Mouse (Mus musculus) cerebellum, adult 11 months (tissue): Measurements from ENCODE around the gene Ncoa5.

Source experiments
- DNase-seq: peaks from one replicate; pipeline ENCODE4 v3.0.0; 2022

Ncoa5 gene

DNA sequence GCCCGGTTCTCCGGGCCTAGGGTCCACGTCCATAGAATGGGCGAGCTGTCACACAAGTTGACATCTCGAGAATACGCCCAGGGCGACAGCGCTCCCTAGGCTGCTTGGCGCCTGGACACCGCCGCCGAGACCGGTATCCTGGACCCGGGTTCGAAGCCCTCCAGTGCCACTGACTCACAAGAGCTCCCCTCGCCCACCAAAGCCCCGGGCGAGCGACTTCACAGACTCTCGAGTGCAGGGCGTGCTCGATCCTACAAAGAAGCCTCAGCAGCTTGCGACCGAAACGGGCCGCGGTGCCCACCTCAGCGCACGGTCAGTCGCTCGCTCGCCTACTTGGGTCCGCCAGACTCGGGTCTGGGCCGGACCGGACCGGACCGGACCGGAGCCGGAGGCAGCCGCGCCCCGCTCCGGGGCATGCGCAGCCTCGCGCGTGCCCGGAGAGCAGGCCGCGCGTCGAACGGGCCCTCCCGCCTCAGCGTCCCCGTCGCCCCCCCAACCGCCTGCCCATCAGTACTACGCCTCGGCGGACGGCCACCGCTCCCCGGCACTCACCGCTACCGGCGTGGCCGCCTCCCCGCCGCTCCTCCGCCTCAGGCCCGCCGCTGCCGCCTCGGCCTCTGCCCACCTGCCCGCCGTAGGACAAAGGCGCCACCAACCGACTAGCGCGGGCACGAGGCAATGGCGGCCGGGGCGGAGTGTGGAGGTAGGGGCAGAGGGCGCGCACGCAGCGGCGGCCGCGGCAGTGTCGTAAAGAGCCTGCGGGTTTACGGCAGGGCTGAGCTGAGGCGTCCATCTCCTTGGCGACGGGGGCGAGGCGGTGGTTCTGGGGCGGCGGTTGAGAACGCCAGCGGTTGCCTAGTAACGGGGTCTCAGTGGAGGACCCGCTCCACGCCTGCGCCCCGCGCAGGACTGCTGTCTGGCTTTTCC lies at the start of gene Ncoa5:
TSS of gene Ncoa5 (minus strand) at position 737 of the 927 bp plus-strand sequence.
- peak; percentile 94 for DNase-seq

- DNase-seq: no peak
These were observed 46.6 kb upstream of the Ncoa5 start for GRCm38 (mm10) chr2:165081257-165081656.

- no peak for DNase-seq
These were observed 46.0 kb upstream of the Ncoa5 start for GRCm38 (mm10) chr2:165080657-165081056.

- no peak for DNase-seq
These were observed 43.9 kb upstream of the Ncoa5 start for GRCm38 (mm10) chr2:165078605-165079004.

DNA sequence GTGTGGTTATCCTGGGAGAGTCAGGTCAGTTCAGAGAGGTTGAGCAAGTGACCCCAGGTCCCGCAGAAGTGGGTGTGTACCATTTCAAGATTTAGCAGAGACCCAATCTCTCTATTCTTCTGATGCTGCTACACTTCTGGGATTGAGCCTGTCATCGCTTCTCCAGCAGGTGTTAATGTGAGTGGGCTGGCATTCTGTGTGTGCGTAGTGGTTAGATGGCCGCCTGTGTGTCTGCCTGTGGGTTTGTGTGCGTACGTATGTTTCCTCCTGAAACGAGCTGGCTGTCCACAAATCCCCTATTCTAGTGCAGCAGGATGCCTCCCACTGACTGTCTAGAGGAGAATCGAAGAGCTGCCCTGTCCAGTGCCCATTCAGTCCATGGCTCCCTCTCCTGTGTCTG lies 43.4 kb upstream of the Ncoa5 start:
- DNase-seq: no peak

DNA sequence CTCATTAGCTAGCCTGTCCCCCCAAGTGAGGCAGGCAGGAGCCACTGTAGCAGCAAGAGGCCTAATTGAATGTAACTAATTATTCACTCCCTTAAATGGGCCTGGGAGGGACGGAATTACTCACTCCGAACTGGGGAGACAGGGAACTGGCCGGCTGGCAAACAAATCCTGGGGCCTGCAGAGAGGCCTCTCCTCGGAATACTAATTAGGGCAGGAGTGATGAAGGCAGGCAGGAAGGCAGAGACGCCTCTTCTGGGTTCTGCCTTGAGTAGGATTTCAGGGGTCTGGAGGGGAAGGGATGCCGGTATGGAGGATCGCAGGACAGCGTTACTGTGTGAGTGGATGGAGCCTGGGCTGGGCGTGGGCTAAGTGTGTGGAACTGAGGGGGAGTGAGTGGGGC lies 42.4 kb upstream of the Ncoa5 start:
- DNase-seq: no peak

DNA sequence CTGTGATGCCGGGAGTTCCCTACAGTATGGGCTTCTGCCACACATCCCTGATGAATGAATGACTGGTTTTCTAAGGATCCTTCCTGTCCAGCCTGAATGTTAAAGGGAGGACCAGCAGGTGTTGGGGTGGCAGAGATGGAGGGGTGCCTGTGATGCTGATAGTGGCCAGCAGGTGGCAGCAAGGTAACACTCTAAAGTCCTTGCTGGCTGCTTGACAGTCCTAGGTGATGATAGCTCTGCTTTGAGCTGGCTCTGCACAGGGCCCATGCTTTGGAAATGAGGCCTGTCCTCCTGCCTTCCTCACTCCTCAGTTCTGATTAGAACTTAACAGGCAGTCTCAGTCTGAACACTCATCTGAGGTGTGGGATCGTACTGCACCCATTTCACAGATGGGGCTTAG lies 40.3 kb upstream of the Ncoa5 start:
- peak; percentile 90 for DNase-seq

DNA sequence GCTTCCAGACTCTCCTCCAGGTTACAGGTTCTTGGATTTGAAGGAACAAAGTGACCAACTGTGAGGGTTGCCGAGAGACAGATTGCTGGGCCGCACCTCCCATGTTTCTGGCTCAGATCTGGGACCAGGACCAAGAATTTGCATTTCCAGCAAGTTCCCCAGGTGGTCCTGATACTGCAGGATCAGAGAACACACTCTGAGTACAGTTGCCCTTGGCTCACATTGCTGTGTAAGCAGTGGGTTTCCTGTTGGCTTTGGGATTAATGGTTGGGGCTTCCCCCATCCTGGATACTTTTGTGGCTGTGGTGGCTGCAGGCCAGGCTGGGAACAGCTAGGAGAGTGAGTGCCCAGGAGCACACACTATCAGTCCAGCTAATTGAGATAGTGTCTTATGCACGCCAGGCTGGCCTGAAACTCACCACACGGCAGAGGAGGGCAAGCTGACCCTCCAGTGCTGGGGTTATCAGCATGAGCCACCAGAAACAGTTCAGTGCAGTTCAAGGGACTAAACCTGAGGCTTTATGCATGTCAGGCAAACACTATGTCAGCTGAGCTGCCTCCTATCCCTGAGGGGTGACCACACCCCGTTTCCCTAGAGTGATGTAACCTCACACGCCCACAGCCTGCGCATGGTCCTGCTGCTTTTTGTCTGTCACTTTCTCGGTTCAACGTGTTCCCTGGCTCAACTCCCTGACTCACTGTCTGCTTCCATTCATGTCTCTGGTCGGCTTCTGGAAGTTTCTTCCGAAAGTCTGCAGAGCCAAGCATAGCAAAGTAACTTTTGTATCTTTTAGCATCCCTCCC lies 39.6 kb upstream of the Ncoa5 start:
- DNase-seq: peak; percentile 85

DNA sequence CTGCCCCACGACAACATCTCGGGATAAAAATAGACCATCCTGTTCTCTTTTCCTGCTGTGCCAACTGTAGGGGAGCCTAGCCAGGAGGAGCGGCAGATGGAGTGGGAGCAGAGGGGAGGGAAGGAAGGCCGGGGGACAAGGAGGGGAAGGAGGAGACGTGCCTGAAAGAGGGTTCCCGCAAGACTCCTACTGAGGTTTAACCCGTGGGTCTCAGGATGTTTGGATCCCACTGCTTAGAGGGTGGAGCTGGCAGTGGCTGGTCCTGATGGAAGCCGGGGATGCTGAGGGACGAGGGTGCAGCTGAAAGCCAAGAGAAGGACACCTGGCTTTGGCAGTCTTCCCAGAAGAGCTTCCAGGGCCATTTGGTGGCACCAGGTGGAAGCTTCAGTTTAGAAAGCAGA lies 38.7 kb upstream of the Ncoa5 start:
- DNase-seq: peak; percentile 87

DNA sequence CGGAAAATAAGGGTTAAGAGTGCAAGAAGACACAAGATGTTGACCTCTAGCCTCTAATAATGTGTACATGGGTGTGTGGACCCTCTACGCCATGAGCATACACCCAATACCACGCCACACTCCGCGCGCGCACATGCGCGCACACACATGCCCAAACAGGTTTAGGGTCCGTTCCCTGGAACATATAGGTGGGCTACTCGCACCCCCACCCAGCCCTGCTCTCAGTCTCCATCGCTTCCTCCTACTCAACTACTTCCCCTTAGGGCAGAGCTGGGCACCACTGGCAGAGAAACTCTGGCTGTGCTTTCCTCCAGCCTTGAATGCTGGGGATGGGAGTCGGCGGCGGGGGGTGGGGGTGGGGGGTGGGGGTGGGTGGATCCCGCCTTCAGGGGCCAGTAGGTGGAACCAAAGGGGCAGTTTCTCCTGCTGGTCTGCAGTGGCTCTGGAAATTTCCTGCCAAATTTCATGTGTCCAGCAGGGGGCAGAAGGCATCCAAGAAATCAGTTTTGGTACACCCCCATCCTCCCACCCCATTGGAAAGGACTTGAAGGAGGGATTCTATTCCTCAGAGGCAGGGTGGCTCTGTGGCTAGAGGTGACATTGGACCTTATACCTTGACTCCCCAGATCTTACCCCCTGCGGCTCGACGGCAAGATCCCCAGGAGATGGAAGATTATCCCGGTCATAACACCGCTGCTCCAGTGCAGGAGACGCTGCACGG lies 35.6 kb upstream of the Ncoa5 start:
- DNase-seq: peak; percentile 79

DNA sequence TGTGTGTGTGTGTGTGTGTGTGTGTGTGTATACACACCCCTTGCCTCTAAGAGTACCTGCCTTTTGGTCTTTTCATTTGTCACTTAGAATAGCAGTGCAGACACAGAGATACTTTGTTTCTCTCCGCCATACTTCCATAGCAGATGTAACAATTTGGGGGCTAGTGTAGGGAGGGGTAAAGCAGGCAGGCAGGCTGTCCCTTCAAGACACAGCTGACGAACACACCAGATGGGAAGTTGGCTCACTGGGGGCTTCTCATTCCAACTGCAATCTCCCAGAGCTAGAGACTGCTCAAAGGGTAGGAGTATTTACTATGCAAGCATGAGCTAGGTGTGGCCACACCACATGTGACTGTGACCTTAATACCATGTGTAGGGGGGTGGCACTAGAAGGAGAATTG lies 34.1 kb upstream of the Ncoa5 start:
- DNase-seq: no peak

DNA sequence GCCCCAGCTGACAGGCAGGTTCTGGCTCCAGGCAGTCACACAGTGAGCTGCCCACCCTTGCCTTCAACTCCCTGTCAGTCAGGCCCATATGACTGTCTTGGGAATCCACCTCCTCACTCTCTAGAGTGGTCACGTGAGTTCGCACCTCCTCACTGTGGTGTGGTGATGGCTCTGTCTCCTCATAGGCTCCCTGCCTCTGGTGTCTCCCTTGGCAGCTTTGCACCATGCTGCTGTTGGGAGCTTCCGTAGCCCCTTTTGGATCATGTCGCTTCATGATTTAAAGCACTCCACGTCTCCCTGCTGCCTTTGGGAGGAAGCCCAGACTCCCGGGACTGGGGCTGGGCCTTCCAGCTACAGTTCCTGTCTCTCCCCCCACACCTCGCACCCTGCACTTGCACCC lies 29.8 kb upstream of the Ncoa5 start:
- DNase-seq: no peak

- no peak for DNase-seq
These were observed 27.2 kb upstream of the Ncoa5 start for GRCm38 (mm10) chr2:165061638-165062433.

DNA sequence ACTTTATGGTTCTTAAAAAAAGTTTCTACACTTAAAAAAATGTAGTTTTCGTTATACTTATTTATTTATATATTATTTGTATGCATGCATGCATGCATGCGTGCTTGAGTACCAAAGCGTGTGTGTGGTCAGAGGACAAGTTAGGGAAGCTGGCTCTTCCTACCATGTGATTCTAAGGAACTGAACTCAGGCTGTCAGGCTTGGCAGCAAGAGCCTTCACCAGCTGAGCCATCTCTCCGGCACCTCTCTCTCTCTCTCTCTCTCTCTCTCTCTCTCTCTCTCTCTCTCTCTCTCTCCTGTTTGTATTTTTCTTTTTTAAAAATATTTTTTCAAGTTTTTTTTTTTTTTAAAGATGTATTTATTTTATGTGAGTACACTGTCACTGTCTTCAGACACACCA lies 25.3 kb upstream of the Ncoa5 start:
- no peak for DNase-seq

DNA sequence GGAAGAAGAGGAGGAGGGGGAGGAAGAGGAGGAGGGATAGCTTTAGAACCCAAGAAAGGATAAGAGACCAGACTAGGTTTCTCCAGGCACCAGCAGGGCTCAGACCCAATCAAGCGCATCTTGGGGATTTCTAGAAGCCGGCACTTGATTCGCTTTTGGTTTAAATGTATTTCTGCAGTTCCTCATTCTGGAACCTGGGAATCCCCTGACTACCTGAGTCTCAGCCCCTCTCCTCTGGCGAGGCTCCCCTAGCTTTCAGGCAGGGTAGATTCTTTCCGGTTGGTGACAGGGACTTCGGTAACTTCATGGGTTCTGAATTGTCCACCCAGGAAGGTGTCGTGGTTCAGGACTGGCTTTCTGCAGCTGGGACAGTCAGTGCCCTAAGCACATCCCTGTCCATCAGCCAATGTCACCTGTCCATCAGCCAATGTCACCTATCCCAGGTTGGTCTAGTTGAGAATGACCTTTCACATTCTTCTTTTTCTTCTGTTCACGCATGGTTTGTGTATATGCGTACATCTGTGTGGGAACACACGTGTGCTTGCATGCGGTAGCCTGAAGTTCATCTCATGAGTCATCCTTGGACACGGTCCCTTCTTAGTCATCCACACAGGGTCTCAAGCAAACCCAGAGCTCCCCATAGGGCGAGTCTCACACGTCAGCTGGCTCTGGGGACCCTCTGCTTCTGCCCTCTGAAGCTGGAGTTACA lies 21.9 kb upstream of the Ncoa5 start:
- DNase-seq: no peak

- DNase-seq: no peak
These were observed 21.2 kb upstream of the Ncoa5 start for GRCm38 (mm10) chr2:165055905-165056304.

DNA sequence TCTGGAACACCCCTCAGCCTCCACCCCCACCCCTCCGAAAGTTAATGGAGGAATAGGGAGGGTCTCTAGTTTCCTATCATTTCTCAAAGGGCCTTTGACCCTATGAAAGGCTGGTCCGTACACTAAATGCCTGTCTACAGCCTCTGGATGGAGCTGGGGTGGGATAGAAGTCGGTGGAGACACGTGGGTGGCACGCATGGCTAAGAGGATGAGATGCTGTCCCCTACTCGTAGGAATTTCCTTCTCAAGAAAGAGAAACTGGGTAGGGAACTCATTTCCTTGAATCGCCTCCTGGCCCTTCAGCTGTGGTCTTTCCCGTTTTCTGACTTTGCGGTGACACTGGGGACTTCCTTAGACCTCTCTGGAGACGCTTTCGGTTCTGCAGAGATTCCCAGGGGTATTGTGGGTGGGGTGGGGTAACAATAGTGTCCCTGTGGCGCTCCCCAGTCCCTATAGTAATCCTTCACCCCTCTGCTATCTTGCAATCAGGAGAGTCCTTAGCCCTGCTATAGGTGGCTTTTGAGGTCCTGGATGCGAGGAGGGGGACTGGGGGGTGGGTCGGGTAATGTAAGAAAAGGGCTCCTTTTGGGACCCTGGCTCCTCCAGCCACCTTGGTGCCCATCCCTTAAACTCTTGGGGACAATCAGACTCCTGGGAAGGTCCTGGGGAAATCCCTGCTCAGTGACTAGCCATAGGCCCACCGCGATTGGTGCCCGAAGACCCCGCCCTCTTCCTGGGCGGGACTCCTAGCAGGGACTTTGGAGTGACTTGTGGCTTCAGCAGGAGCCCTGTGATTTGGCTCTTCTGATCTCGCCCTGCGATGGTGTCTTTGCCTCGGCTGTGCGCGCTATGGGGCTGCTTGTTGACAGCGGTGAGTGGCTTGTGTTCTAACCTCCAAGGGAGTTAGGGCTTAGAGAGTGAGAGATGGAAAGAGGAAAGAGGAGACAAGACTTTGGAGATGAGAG lies 20.5 kb upstream of the Ncoa5 start, which contains the start of gene Cd40:
TSS of gene Cd40 (plus strand) at position 740 of the 965 bp plus-strand sequence.
- no peak for DNase-seq

DNA sequence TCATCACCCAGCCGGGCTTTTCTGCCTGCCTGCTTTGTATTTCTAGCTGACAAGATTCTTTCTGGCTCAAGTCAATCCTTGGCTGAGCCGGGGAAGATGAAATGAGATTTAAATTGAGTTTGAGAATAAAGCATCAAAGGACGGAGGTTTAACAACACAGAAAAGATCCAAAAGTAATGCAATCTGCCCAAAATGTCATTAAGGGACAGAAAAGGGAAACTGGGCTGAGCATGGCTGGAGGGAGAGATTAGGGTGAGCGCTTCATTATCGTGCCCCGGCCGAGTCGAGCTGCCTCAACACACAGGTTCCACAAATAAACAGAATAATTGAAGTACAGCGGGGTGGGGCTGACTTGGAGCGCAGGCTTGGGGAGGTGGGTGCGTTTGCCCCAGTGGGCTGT lies 16.9 kb upstream of the Ncoa5 start:
- DNase-seq: no peak

GRCm38 (mm10) chr2:165050826-165051548 lies 16.3 kb upstream of the Ncoa5 start:
- no peak for DNase-seq

DNA sequence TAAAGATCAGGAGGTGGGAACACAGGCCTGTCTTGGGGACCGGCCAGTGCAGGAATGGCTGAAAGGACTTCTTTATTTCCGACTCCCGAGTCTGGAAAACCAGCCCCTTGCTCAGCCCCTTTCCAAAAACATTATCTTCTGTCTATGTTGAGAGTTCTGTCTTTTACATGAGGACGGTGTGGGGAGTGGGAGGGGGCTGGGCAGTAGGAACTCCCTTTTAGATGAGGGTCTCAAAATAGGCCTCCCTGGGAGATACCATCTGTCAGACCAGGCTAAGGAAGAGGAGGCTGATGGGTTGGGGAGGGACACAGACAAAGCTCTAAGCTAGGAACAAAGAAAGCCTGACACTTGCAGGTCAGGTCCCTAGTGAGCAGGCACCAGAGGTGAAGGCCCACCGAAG lies 14.4 kb upstream of the Ncoa5 start:
- DNase-seq: no peak
